Mouse (Mus musculus): ENCODE measurements around the gene Olfm2.

- TF ChIP-seq POLR2A (IDR thresholded peaks at IDR 0.05; ENCODE audit: borderline replicate concordance, extremely low read depth, insufficient read depth, insufficient read length, poor library complexity, severe bottlenecking) (no peak), CTCF (IDR thresholded peaks at IDR 0.05; ENCODE audit: borderline replicate concordance, extremely low read depth, insufficient read depth, insufficient read length) (peak; percentile 31; the same call in 1 of the 2 replicates)
Observed at GRCm38 (mm10) chr9:20715332-20715731, 30.8 kb downstream of the Olfm2 start.
